Mouse (Mus musculus): ENCODE measurements around the gene Rwdd4a. TPM values are rescaled to one million over a fixed set of nuclear protein-coding genes. Genes with fewer than 3 reads are reported as not detected.

The Rwdd4a gene
- polyA plus RNA-seq, 1 experiment from 2014 or later = 31.4 TPM

GRCm38 (mm10) chr8:47542746-47543145, 9.3 kb downstream of the Rwdd4a start:
- 95% methylated on average over 16 of the region's 16 CpGs for WGBS
- ATAC-seq (replicated peaks) = no peak
- no peak overlapping the region for H3K4me2 ChIP-seq
- no peaks in the 10 kb centered on the region for H3K4me1 ChIP-seq
- H3K27ac ChIP-seq = no peak overlapping the region
- H3K9me3 ChIP-seq = no peaks in the 10 kb centered on the region
- H3K27me3 ChIP-seq (replicated peaks) = no peaks in the 10 kb centered on the region
- H3K9ac ChIP-seq = no peak overlapping the region
- peaks cover 39% of the 10 kb centered on the region for H3K36me3 ChIP-seq (replicated peaks)
- H3K4me3 ChIP-seq = no peak overlapping the region

GRCm38 (mm10) chr8:47544094-47544493, 10.6 kb downstream of the Rwdd4a start:
- H3K4me3 ChIP-seq = no peak overlapping the region
- no peaks in the 10 kb centered on the region for H3K9me3 ChIP-seq
- H3K36me3 ChIP-seq (replicated peaks) = peaks cover 50% of the 10 kb centered on the region
- 95% methylated on average over 5 of the region's 5 CpGs for WGBS
- no peak overlapping the region for H3K27ac ChIP-seq
- no peak overlapping the region for H3K4me2 ChIP-seq
- H3K9ac ChIP-seq = no peak overlapping the region
- H3K4me1 ChIP-seq = no peaks in the 10 kb centered on the region
- ATAC-seq (replicated peaks) = no peak
- H3K27me3 ChIP-seq (replicated peaks) = no peaks in the 10 kb centered on the region

GRCm38 (mm10) chr8:47547102-47547501, 13.6 kb downstream of the Rwdd4a start:
- no peak for ATAC-seq (replicated peaks)
- no peak overlapping the region for H3K4me2 ChIP-seq
- H3K9ac ChIP-seq = no peak overlapping the region
- no peaks in the 10 kb centered on the region for H3K4me1 ChIP-seq
- peaks cover 74% of the 10 kb centered on the region for H3K36me3 ChIP-seq (replicated peaks)
- no peaks in the 10 kb centered on the region for H3K27me3 ChIP-seq (replicated peaks)
- H3K27ac ChIP-seq = no peak overlapping the region
- H3K4me3 ChIP-seq = no peak overlapping the region
- WGBS = 97% methylated on average over 10 of the region's 10 CpGs
- H3K9me3 ChIP-seq = no peaks in the 10 kb centered on the region

GRCm38 (mm10) chr8:47553613-47554012, 20.1 kb downstream of the Rwdd4a start:
- H3K27me3 ChIP-seq (replicated peaks) = no peaks in the 10 kb centered on the region
- H3K9ac ChIP-seq = no peak overlapping the region
- H3K4me1 ChIP-seq = no peaks in the 10 kb centered on the region
- H3K27ac ChIP-seq = no peak overlapping the region
- H3K4me2 ChIP-seq = no peak overlapping the region
- peaks cover 35% of the 10 kb centered on the region for H3K36me3 ChIP-seq (replicated peaks)
- H3K9me3 ChIP-seq = no peaks in the 10 kb centered on the region
- no peak overlapping the region for H3K4me3 ChIP-seq
- no peak for ATAC-seq (replicated peaks)
- 86% methylated on average over 6 of the region's 6 CpGs for WGBS

- Histone ChIP-seq H3K27ac (no peak overlapping the region), H3K9me3 (no peaks in the 10 kb centered on the region), H3K27me3 (replicated peaks) (no peaks in the 10 kb centered on the region), H3K36me3 (replicated peaks) (peaks cover 10% of the 10 kb centered on the region), H3K4me2 (no peak overlapping the region), H3K4me3 (no peak overlapping the region), H3K4me1 (no peaks in the 10 kb centered on the region), H3K9ac (no peak overlapping the region)
- 87% methylated on average over 7 of the region's 7 CpGs for WGBS
- ATAC-seq (replicated peaks) = no peak
Measured at GRCm38 (mm10) chr8:47556446-47556845, 23.0 kb downstream of the Rwdd4a start.

GRCm38 (mm10) chr8:47558274-47558673, 24.8 kb downstream of the Rwdd4a start:
- no peak overlapping the region for H3K4me3 ChIP-seq
- H3K9ac ChIP-seq = no peak overlapping the region
- H3K27me3 ChIP-seq (replicated peaks) = no peaks in the 10 kb centered on the region
- no peaks in the 10 kb centered on the region for H3K4me1 ChIP-seq
- no peak for ATAC-seq (replicated peaks)
- peaks cover 2% of the 10 kb centered on the region; the same call in 1 of the 2 replicates for H3K36me3 ChIP-seq (replicated peaks)
- H3K9me3 ChIP-seq = no peaks in the 10 kb centered on the region
- 43% methylated on average over 7 of the region's 7 CpGs for WGBS
- no peak overlapping the region for H3K4me2 ChIP-seq
- no peak overlapping the region for H3K27ac ChIP-seq

GRCm38 (mm10) chr8:47560801-47561200, 27.3 kb downstream of the Rwdd4a start:
- Histone ChIP-seq H3K4me1 (no peaks in the 10 kb centered on the region), H3K4me2 (no peak overlapping the region), H3K4me3 (no peak overlapping the region), H3K27ac (no peak overlapping the region), H3K9ac (no peak overlapping the region), H3K36me3 (replicated peaks) (no peaks in the 10 kb centered on the region), H3K9me3 (no peaks in the 10 kb centered on the region), H3K27me3 (replicated peaks) (no peaks in the 10 kb centered on the region)
- 90% methylated on average over 7 of the region's 7 CpGs for WGBS
- ATAC-seq (replicated peaks) = no peak

GRCm38 (mm10) chr8:47566551-47566950, 33.1 kb downstream of the Rwdd4a start:
- Histone ChIP-seq H3K4me3 (no peak overlapping the region), H3K9me3 (no peaks in the 10 kb centered on the region), H3K27me3 (replicated peaks) (no peaks in the 10 kb centered on the region), H3K27ac (no peak overlapping the region), H3K4me2 (no peak overlapping the region), H3K9ac (no peak overlapping the region), H3K4me1 (no peaks in the 10 kb centered on the region), H3K36me3 (replicated peaks) (no peaks in the 10 kb centered on the region)
- no peak for ATAC-seq (replicated peaks)
- WGBS = 86% methylated on average over 6 of the region's 6 CpGs

GRCm38 (mm10) chr8:47568098-47568497, 34.6 kb downstream of the Rwdd4a start:
- H3K9me3 ChIP-seq = no peaks in the 10 kb centered on the region
- no peak overlapping the region for H3K4me3 ChIP-seq
- 89% methylated on average over 5 of the region's 5 CpGs for WGBS
- H3K27me3 ChIP-seq (replicated peaks) = no peaks in the 10 kb centered on the region
- H3K4me2 ChIP-seq = no peak overlapping the region
- H3K4me1 ChIP-seq = no peaks in the 10 kb centered on the region
- H3K27ac ChIP-seq = no peak overlapping the region
- H3K9ac ChIP-seq = no peak overlapping the region
- no peaks in the 10 kb centered on the region for H3K36me3 ChIP-seq (replicated peaks)
- ATAC-seq (replicated peaks) = no peak

GRCm38 (mm10) chr8:47570161-47570560, 36.7 kb downstream of the Rwdd4a start:
- 88% methylated on average over 6 of the region's 6 CpGs for WGBS
- Histone ChIP-seq H3K9me3 (no peaks in the 10 kb centered on the region), H3K27ac (no peak overlapping the region), H3K4me3 (no peak overlapping the region), H3K36me3 (replicated peaks) (no peaks in the 10 kb centered on the region), H3K4me1 (no peaks in the 10 kb centered on the region), H3K4me2 (no peak overlapping the region), H3K27me3 (replicated peaks) (no peaks in the 10 kb centered on the region), H3K9ac (no peak overlapping the region)
- no peak for ATAC-seq (replicated peaks)

- Histone ChIP-seq H3K36me3 (replicated peaks) (no peaks in the 10 kb centered on the region), H3K9ac (no peak overlapping the region), H3K9me3 (no peaks in the 10 kb centered on the region), H3K4me1 (no peaks in the 10 kb centered on the region), H3K4me2 (no peak overlapping the region), H3K27ac (no peak overlapping the region), H3K4me3 (no peak overlapping the region), H3K27me3 (replicated peaks) (no peaks in the 10 kb centered on the region)
- no peak for ATAC-seq (replicated peaks)
- 82% methylated on average over 7 of the region's 7 CpGs for WGBS
Measured at GRCm38 (mm10) chr8:47573482-47573881, 40.0 kb downstream of the Rwdd4a start.

- Histone ChIP-seq H3K9me3 (no peaks in the 10 kb centered on the region), H3K27ac (no peak overlapping the region), H3K4me2 (no peak overlapping the region), H3K4me1 (no peaks in the 10 kb centered on the region), H3K27me3 (replicated peaks) (no peaks in the 10 kb centered on the region), H3K9ac (no peak overlapping the region), H3K36me3 (replicated peaks) (no peaks in the 10 kb centered on the region), H3K4me3 (no peak overlapping the region)
- WGBS = 74% methylated on average over 7 of the region's 7 CpGs
- peak; percentile 58; the same call in 1 of the 2 replicates for ATAC-seq (replicated peaks)
Measured at GRCm38 (mm10) chr8:47581454-47581853, 48.0 kb downstream of the Rwdd4a start.

GRCm38 (mm10) chr8:47588616-47589015, 55.2 kb downstream of the Rwdd4a start:
- Histone ChIP-seq H3K27ac (no peak overlapping the region), H3K9me3 (no peaks in the 10 kb centered on the region), H3K27me3 (replicated peaks) (no peaks in the 10 kb centered on the region), H3K4me3 (no peak overlapping the region), H3K4me1 (0 out of 2 replicates have a peak, but pooled peaks cover 5% of the 10 kb centered on the region), H3K9ac (no peak overlapping the region), H3K36me3 (replicated peaks) (no peaks in the 10 kb centered on the region), H3K4me2 (no peak overlapping the region)
- ATAC-seq (replicated peaks) = no peak
- WGBS = 89% methylated on average over 5 of the region's 5 CpGs

Measured in midbrain, embryonic 15.5 days (tissue).